Mouse (Mus musculus): ENCODE data around the gene Alox5ap. TPM values are rescaled to one million over a fixed set of nuclear protein-coding genes. Genes with fewer than 3 reads are reported as not detected.

Gene Alox5ap
- total and polyA plus RNA-seq, 2 experiments from 2014 or later: 10.8 to 11.6 TPM

DNA sequence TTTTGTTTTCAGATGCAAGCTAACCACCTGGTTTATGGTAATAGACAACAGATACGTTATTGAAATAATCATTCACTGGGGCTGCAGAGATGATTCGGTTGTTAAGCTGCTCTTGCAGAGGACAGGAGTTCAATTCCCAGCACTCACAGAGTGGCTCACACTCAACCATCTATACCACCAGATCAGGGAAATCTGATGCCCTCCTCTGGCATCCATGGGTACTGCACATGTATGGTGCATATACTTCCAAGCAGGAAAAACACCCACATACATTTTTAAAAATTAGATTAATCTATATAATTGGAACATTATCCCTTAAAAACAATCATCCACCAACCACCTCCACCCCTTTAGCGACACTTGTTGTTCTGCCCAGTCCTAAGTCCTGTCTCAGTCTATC, 6.7 kb downstream of the Alox5ap start:
- ATAC-seq (no peak), DNase-seq (no peak)
- H3K27me3 ChIP-seq (ENCODE audit: insufficient read depth, low read length): no peaks in the 10 kb centered on the region
- H3K4me1 ChIP-seq (ENCODE audit: insufficient read depth): no peaks in the 10 kb centered on the region
- H3K9me3 ChIP-seq (ENCODE audit: low read length): 0 out of 2 replicates have a peak, but pooled peaks cover 4% of the 10 kb centered on the region
- no peak overlapping the region for H3K27ac ChIP-seq (ENCODE audit: low read depth, low read length)
- no peak overlapping the region for H3K4me3 ChIP-seq (ENCODE audit: low read depth, low read length)
- H3K36me3 ChIP-seq (ENCODE audit: insufficient read depth): no peaks in the 10 kb centered on the region
- no peak overlapping the region for H3K9ac ChIP-seq
- peak; percentile 15; the same call in 1 of the 2 replicates for TF ChIP-seq CTCF (IDR thresholded peaks at IDR 0.05; ENCODE audit: low read depth)
- H3K4me2 ChIP-seq (ENCODE audit: low read depth): no peak overlapping the region
- 92% methylated on average over 3 of the region's 3 CpGs for WGBS

DNA sequence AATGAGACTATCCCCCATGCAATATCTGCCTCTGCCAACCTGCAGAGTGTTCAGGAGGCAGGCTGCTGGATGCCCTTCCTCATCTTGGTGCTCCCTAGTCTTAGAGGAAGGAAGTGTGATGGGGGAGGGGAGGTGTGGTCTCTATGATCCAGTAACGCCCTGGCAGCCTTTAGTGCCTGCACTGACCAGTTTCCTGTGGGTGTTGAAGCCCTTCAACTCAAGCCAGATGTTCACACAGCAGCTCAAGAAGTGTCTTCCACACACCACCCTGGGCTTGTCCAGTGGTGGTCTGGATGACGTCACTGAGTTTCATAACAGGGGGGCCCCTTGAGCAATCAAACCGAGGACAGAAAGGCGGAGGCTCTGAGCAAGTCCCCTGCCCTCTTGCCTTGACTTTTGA, 8.0 kb downstream of the Alox5ap start:
- Histone ChIP-seq H3K27ac (ENCODE audit: low read depth, low read length) (no peak overlapping the region), H3K4me2 (ENCODE audit: low read depth) (no peak overlapping the region), H3K4me1 (ENCODE audit: insufficient read depth) (no peaks in the 10 kb centered on the region), H3K4me3 (ENCODE audit: low read depth, low read length) (no peak overlapping the region), H3K36me3 (ENCODE audit: insufficient read depth) (no peaks in the 10 kb centered on the region), H3K9me3 (ENCODE audit: low read length) (0 out of 2 replicates have a peak, but pooled peaks cover 4% of the 10 kb centered on the region), H3K27me3 (ENCODE audit: insufficient read depth, low read length) (no peaks in the 10 kb centered on the region), H3K9ac (no peak overlapping the region)
- no peak for DNase-seq
- WGBS: 89% methylated on average over 4 of the region's 4 CpGs
- TF ChIP-seq CTCF (IDR thresholded peaks at IDR 0.05; ENCODE audit: low read depth): no peak
- ATAC-seq: no peak

DNA sequence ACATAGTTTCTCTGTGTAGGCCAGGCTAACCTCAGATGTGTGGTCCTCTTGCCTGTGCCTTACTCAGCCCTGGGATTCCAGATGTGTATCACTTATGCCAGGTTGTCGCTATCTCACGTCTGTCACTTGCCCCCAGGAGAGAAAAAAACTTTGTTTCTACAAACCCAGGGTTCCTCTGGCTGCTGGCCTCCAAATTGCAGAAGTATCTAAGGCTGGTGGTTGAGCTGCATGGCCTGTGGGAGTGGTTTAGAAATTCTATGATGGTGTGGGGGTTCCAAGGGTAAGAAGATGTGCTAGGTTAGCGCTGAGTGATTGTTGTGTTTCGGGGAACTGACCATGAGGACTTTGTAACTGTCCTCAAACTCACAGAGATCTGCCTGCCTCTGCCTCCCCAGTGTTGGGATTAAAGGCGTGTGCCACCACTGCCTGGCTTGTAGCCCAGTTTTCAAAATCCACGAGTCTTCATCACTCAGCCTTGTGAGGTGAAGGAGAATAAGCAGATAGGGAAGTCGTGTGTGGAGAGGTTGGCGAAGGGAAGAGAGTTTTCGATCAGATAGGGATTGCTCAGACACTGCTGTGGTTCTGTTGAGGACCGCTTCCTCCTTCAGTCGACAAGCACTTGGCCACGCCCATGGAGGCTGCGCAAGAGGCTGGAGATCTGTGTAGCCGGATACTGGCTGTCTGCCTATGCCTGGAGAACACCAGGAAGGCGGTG, 10.0 kb downstream of the Alox5ap start:
- Histone ChIP-seq H3K27ac (ENCODE audit: low read depth, low read length) (no peak overlapping the region), H3K4me2 (ENCODE audit: low read depth) (no peak overlapping the region), H3K9ac (no peak overlapping the region), H3K4me3 (ENCODE audit: low read depth, low read length) (no peak overlapping the region), H3K9me3 (ENCODE audit: low read length) (0 out of 2 replicates have a peak, but pooled peaks cover 4% of the 10 kb centered on the region), H3K4me1 (ENCODE audit: insufficient read depth) (0 out of 2 replicates have a peak, but pooled peaks cover 2% of the 10 kb centered on the region), H3K27me3 (ENCODE audit: insufficient read depth, low read length) (no peaks in the 10 kb centered on the region), H3K36me3 (ENCODE audit: insufficient read depth) (no peaks in the 10 kb centered on the region)
- no peak for TF ChIP-seq CTCF (IDR thresholded peaks at IDR 0.05; ENCODE audit: low read depth)
- DNase-seq (no peak), ATAC-seq (no peak)
- 90% methylated on average over 15 of the region's 15 CpGs for WGBS

DNA sequence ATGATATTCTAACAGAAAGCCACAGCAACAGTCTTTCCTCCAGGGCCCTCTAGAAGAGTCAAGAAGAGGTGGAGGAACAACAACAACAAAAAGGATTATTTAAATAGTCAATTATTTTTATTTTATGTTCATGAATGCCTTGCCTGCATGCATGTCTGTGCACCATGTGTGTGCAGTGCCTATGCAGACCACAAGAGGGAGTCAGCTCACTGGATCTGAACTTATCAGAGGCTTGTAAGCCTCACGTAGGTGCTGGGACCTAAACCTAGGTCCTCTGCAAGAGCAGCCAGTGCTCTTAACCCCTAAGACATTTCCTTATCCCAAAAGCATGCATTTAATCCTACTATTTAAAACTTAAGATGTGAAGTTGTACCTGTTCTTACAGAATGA, 10.5 kb downstream of the Alox5ap start:
- 0 out of 2 replicates have a peak, but pooled peaks cover 2% of the 10 kb centered on the region for H3K4me1 ChIP-seq (ENCODE audit: insufficient read depth)
- H3K9me3 ChIP-seq (ENCODE audit: low read length): 0 out of 2 replicates have a peak, but pooled peaks cover 4% of the 10 kb centered on the region
- no peak overlapping the region for H3K4me3 ChIP-seq (ENCODE audit: low read depth, low read length)
- H3K36me3 ChIP-seq (ENCODE audit: insufficient read depth): no peaks in the 10 kb centered on the region
- H3K27me3 ChIP-seq (ENCODE audit: insufficient read depth, low read length): no peaks in the 10 kb centered on the region; the same call in 1 of the 2 replicates
- H3K4me2 ChIP-seq (ENCODE audit: low read depth): no peak overlapping the region
- no peak for DNase-seq
- TF ChIP-seq CTCF (IDR thresholded peaks at IDR 0.05; ENCODE audit: low read depth): peak; percentile 45
- ATAC-seq: no peak
- 91% methylated on average over 1 of the region's 1 CpGs for WGBS
- no peak overlapping the region for H3K27ac ChIP-seq (ENCODE audit: low read depth, low read length)
- no peak overlapping the region for H3K9ac ChIP-seq

DNA sequence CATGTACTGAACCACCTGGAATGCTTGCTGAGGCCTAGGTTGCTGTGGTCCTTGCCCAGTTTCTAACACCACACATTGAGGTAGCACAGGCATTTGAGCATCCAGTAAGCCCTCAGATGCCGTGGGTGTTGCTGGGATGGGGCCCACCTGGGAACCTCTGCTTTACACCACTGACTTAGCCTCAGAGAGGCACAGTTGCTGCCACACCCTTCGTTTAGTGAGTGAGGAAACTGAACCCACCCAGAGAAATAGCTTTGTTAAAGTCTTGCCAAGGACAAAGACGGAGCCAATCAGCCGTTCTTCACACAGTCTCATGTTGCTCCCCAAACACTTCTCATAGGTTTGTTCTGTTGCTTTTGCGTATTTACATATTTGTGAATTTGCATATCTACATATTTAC, 13.0 kb downstream of the Alox5ap start:
- H3K27me3 ChIP-seq (ENCODE audit: insufficient read depth, low read length): no peaks in the 10 kb centered on the region; the same call in 1 of the 2 replicates
- no peak overlapping the region for H3K4me3 ChIP-seq (ENCODE audit: low read depth, low read length)
- no peaks in the 10 kb centered on the region for H3K36me3 ChIP-seq (ENCODE audit: insufficient read depth)
- no peak overlapping the region for H3K27ac ChIP-seq (ENCODE audit: low read depth, low read length)
- no peak overlapping the region for H3K9ac ChIP-seq
- no peak overlapping the region for H3K4me2 ChIP-seq (ENCODE audit: low read depth)
- DNase-seq (no peak), ATAC-seq (no peak)
- H3K4me1 ChIP-seq (ENCODE audit: insufficient read depth): 0 out of 2 replicates have a peak, but pooled peaks cover 2% of the 10 kb centered on the region
- TF ChIP-seq CTCF (IDR thresholded peaks at IDR 0.05; ENCODE audit: low read depth): no peak
- 68% methylated on average over 5 of the region's 5 CpGs for WGBS
- no peaks in the 10 kb centered on the region for H3K9me3 ChIP-seq (ENCODE audit: low read length)

DNA sequence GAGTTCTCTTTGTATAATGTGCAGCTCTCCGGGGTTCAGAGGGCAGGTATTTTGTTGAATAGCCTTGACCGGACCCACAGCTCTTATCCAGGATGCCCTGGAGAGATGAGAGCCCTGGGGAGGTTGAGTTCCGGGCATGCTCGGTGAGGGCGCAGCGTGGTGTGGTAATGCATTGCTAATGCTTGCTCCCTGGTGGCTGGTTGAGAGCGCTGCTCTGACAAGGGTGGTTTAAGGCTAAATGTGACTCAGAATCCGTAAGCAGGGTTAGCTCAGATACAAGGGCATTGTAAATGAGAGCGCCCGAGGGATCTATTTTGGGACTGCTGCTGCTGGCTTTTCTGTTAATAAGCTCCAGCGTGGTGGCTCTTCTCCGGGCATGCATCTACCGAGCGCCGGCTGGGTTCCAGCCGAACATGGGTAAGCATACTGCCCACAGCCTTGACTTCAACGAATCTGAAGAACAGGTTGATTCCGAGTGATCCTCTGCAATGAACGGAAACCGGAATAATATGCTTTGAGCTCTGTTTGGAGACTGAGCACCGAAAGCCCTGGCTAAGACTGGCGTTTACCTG, 14.8 kb downstream of the Alox5ap start:
- TF ChIP-seq CTCF (IDR thresholded peaks at IDR 0.05; ENCODE audit: low read depth): peak; percentile 61
- no peaks in the 10 kb centered on the region for H3K36me3 ChIP-seq (ENCODE audit: insufficient read depth)
- 0 out of 2 replicates have a peak, but pooled peaks cover 2% of the 10 kb centered on the region for H3K4me1 ChIP-seq (ENCODE audit: insufficient read depth)
- 0 out of 2 replicates have a peak overlapping the region, but pooled peaks have one; percentile 2 for H3K4me3 ChIP-seq (ENCODE audit: low read depth, low read length)
- H3K9ac ChIP-seq: 0 out of 2 replicates have a peak overlapping the region, but pooled peaks have one; percentile 14
- H3K27me3 ChIP-seq (ENCODE audit: insufficient read depth, low read length): no peaks in the 10 kb centered on the region; the same call in 1 of the 2 replicates
- peak overlapping the region; percentile 30 for H3K4me2 ChIP-seq (ENCODE audit: low read depth)
- 26% methylated on average over 22 of the region's 22 CpGs for whole genome bisulfite sequencing
- H3K9me3 ChIP-seq (ENCODE audit: low read length): no peaks in the 10 kb centered on the region
- ATAC-seq (peak; percentile 83), DNase-seq (peak; percentile 51)
- peak overlapping the region; percentile 50; the same call in 1 of the 2 replicates for H3K27ac ChIP-seq (ENCODE audit: low read depth, low read length)

DNA sequence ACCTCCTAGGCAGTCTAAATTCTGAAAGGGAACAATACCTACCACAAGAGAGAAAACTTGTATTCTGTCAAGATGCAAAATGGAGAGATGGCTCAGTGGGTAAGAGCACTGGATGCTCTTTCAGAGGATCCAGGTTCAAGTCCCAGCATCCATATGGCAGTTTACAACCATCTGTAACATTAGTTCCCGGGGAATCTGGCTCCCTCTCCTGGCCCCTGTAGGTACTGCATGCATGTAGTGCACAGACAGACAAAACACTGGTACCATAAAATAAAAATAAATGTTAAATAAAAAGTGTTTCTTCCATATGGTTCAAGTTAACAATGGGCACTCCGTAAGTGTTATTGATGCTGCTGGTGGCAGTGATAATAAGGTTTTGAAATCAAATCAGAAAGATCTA, 18.4 kb downstream of the Alox5ap start:
- Histone ChIP-seq H3K9me3 (ENCODE audit: low read length) (no peaks in the 10 kb centered on the region), H3K9ac (no peak overlapping the region), H3K36me3 (ENCODE audit: insufficient read depth) (no peaks in the 10 kb centered on the region), H3K4me1 (ENCODE audit: insufficient read depth) (0 out of 2 replicates have a peak, but pooled peaks cover 2% of the 10 kb centered on the region), H3K27me3 (ENCODE audit: insufficient read depth, low read length) (no peaks in the 10 kb centered on the region; the same call in 1 of the 2 replicates), H3K4me3 (ENCODE audit: low read depth, low read length) (no peak overlapping the region), H3K27ac (ENCODE audit: low read depth, low read length) (no peak overlapping the region), H3K4me2 (ENCODE audit: low read depth) (no peak overlapping the region)
- peak; percentile 53 for TF ChIP-seq CTCF (IDR thresholded peaks at IDR 0.05; ENCODE audit: low read depth)
- ATAC-seq: no peak
- no peak for DNase-seq
- 85% methylated on average over 2 of the region's 2 CpGs for WGBS
